Mouse (Mus musculus) kidney, adult 18-20 months (tissue): ENCODE measurements around the gene Atad5.
A peak's percentile ranks its signal among the peaks of the same experiment; 100 is the strongest.
"Not testable (repeated sequence)": the region's sequence is repeated elsewhere in the genome, so short reads cannot be mapped to it uniquely, and the experiment has no call there.

ENCODE experiments used
- DNase-seq: peaks from one replicate; pipeline ENCODE4 v3.0.0; 2021

Atad5 gene

DNA sequence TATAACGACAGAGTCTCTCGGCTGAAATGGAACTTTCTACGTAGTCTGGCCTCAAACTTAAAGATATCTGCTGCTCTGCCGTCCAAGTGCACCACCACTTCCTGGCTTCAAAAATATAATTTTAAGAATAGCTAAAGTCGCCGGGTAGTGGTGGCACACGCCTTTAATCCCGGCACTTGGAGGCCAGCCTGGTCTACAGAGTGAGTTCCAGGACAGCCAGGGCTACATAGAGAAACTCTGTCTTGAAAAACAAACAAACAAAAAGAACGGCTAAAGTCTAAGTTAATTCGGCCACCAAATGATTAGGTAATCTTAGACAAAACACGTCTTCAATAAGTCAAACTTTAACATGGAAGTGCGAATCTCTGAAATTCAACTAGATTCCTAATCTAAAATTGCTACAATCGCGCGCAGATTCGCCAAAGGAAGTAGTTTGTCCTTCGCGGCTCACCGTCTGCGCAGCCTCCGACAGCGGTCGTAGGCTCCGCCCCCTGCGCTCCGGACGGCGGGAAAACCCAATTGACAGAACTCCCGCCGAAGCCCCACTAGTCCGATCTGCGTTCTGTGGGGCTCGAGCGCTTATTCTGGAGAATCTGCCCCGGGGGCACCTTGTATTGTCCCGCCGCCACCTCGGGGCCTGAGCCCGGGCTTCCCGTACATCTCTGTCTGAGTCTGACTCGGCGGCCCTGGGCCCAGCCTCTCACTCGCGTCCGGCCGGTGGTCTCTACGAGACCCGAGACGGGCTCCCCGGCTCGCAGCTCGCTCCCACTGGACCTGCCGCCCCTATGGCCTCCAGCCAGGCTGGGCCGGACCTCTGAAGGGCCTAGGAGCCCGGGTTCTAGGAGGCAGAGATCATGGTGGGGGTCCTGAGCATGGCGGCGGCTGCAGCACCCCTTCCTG, at the start of gene Atad5:
Atad5 (plus strand) TSS at position 484 of the 900 bp plus-strand sequence.
- peak; percentile 92 for DNase-seq

DNA sequence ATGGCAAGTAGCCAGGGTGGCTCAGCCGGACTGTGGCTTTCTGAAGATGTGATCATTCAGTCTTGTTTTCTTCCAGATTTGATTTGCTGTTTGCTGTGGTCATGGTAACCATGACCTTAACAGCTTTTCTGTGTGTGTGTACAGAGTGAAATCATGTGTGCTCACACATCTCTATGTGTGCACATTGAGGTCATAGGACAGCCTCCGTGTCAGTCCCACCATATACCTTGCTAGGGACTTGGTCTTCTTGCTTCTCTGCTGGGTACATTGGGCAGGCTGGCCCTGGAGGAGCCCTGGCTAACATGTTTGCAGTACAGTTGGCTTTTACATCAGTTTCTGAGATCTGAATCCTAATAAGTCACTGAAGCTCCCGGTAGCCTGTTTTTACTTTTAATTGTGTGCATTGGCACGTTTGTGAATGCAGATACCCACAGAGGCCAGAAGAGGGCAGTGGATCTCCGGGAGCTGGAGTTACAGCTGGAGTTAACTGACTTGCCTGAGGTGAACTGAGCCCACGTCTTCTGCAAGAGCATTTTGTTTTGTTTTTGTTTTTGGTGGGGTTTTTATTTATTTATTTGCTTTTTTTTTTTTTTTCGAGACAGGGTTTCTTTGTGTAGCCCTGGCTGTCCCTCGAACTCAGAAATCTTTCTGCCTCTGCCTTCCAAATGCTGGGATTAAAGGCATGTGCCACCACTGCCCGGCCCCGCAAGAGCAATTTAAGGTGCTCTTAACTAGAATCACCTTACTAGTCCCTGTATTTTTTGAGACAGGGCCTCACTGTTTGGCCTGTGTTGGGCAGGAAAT, 46.4 kb upstream of the Atad5 start:
- peak; percentile 51 for DNase-seq

DNA sequence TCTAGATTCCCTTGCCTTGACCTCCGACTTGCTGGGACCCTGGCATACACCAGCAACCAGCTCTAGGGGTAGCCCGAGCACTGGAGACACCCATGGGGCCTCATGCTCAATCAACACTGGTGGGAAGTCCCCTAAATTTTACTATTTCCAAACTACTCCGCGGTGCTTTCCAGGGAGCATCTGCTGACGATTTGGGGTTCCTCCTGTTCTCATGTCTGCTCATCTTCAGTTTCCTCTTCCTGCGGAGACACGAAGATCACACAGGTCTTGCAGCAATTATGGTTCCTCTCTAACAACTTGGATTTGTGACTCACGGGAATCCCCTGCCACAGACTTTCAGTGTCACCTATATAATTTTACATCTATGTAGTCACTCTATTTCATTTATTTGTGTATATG, 45.8 kb upstream of the Atad5 start:
- no peak for DNase-seq

DNA sequence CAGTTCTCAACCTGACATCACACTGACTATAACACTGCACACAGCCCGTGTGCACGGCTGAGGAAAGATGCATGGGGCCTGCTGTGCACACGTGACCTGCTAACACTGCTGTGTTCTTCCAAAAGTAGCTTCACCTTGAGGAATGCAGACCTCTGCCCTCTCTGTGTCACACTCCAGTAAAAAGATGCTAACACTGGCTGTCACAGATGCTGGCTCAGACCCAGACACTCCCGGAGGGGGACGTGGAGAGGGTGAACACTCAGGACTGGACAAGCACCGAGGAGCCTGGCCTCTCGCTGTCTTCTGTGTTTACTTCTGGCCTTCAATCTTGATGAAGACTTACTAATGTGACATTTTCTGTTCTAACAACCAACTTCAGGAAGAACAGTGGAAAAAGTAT, 42.3 kb upstream of the Atad5 start:
- peak; percentile 14 for DNase-seq

DNA sequence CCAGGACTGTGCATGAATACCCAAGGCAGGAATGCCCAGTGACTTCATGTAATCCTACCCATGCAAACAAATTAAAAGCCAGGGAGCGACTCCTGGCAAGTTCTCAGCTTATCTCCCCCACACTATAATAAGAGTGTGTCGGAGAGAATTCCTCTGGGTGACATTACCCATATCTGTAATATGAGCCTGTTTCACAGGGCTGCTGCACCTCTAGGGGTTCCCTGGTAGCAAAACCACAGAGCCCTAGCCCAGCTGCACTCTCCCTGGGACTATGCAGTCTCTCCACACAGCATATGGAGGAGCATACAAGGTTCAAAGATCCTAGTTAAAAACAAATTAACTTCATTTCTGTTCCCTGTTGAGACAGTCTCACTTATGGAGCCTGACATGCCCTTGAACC, 39.1 kb upstream of the Atad5 start:
- no peak for DNase-seq

DNA sequence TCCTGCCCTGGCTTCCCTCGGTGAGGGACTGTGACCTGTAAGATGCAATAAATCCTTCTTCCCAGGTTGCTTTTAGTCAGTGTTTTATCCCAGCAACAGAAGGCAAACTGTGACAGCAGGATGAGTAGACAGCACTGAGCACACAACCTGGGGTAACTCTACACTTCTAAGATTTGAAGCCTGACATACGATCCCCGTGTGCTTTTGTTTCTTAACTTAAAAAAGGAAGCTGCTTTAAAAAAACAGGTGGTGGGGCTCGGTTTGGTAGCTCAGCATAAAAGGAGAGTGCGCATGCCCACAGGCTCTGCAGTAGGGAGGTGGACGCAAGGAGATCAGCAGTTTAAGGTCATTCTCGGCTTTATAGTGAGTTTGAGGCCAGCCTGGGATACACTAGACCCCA, 36.7 kb upstream of the Atad5 start:
- DNase-seq: no peak

DNA sequence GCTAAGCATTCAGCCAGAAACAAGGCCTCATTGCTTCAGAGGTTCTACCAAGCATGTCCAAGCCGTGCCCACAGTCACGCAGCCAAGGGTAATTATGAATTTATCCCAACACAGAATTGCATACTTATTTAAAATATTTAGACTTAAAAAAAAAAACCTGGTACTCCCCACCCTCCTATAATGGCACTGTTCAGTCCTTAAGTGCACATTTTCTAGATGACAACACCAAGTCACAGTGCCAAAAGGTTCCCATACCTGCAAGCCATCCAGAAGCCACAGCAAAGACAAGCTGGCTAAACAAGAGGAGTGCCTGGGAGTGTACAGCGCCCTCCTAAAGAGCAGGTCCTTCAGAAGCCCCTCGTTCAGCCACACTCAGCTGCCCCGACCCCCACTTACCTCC, 36.0 kb upstream of the Atad5 start:
- DNase-seq: no peak

DNA sequence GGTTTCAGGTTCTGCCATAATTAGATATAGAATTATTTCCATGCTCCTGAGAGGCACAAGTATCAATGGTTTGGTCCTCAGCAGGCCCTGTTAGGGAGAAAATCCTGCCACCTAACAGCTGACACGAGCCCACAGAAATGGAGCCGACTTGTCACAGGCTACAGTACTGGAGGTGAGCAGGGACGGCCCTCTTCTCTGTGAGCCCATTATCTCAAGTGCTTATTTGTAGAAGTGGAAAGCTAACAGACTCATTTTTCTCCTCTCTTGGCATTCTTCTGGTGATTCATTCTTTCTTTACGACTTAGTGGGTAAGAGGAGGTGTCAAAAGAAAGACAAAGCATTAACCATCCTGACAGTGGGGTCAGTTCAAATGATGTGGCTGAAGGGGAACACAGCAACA, 34.5 kb upstream of the Atad5 start:
- DNase-seq: no peak

DNA sequence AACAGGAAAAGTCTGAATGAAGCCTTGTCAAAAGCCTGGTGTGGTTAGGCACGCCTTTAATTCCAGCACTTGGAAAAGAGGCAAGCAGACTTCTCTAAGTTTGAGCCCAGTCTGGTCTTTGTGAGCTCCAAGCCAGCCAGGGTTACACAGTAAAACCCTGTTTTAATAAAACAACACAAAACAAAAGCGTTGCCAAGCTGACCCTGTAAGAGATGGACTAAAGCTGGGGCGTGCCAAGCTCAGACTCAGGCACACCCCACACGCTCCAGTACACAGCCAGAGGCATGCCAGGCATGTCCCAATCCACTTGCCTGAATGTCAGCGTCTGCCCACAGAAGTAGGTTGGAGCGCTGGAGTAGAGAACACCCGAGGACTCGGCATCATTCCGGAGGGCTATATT, 33.1 kb upstream of the Atad5 start:
- DNase-seq: peak; percentile 38

DNA sequence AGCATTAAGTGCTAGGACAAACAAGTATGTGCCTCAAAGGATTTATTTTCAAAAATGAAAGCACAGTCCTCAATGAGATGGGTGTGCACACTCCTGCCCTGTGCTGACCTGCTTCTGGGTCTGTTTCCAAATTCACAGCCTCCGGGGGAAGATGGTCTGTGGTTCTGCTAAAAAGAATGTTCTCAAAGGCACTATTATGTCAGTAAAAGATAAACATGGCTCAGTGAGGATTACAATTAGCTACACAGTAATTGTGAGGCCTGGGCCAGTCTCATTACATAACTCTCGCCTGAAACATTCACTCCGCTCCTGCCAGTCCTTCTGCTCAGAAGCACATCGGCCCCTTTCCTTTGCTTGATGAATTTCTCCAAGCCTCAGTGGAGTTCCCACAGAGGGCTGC, 27.0 kb upstream of the Atad5 start:
- peak; percentile 10 for DNase-seq

DNA sequence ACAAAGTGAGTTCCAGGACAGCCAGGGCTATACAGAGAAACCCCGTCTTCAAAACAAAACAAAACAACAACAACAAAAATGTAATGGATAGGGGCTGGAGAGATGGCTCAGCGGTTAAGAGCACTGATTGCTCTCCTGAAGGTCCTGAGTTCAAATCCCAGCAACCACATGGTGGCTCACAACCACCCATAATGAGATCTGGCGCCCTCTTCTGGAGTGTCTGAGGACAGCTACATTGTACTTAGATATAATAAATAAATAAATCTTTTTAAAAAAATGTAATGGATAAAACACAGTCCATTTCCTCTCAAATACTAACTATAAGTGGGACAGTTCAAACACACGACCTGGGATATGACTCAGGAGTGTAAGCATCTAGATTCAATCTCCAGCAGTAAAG, 22.8 kb upstream of the Atad5 start:
- DNase-seq: not testable (repeated sequence)

DNA sequence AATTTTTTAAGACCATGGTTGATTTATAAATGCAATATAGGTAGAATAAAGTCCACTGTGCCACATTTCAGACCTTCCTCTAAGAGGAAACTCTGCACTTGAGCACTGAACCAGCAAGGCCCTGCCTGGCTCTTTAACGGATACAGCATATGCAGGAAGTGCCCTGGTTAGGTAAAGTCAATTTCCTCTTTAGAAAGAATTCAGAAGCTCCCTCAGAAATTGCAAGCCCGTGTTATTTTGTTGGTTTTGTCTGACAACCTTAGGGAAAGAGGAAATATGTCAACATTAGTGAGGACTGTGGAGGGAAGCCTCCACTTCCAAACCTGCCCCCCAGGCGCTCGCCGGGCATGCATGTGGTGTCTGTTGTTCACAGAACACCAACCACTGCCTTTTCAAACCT, 21.6 kb upstream of the Atad5 start:
- no peak for DNase-seq

DNA sequence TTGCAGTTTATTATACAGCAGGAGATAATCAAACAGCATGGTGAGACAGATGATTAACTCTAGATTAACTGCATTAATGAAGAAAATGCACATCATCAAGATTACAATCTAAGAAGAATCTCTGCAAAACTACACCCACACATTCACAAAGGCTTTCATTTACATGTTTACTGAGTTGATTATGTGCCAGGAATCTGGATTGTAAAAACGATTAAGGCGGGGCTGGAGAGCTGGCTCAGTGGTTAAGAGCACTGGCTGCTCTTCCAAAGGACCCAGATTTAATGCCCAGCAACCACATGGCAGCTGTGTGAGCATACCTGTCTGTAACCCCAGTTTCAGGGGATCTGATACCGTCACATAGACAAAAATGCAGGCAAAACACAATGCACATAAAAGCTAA, 19.4 kb upstream of the Atad5 start:
- DNase-seq: no peak

DNA sequence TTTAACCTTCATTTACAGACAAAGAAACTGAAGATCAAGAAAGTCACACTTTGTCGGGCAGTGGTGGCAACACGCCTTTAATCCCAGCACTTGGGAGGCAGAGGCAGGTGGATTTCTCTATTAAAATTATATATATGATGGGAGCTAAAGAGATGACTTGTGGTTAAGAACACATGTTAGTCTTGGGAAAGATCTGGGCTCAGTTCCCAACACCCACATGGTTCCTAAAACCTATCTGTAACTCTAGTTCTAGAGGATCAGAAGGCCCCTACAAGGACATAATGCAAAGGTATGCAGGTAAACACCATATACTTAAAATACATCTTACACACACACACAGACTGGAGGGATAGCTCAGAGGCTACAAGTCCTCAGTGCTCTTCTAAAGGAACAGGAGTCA, 18.2 kb upstream of the Atad5 start:
- DNase-seq: no peak

DNA sequence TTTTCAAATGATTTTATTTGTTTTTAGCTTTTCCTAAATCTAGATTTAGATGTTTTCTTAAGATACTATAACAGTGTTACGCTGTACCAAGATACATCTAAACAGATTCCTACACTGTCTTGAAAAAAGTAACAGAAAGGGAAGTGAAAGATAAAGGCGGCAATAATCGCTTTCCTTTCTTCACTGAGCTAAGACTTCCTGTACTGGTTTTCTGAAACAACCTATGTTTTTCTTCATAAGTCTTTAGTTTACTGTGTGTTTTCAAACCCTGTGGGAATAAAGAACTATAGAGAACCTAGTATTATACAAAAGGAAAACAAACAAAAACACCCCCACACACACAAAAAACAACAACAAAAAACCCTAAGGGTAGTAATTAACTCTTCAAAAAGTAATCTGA, 16.8 kb upstream of the Atad5 start:
- DNase-seq: no peak

DNA sequence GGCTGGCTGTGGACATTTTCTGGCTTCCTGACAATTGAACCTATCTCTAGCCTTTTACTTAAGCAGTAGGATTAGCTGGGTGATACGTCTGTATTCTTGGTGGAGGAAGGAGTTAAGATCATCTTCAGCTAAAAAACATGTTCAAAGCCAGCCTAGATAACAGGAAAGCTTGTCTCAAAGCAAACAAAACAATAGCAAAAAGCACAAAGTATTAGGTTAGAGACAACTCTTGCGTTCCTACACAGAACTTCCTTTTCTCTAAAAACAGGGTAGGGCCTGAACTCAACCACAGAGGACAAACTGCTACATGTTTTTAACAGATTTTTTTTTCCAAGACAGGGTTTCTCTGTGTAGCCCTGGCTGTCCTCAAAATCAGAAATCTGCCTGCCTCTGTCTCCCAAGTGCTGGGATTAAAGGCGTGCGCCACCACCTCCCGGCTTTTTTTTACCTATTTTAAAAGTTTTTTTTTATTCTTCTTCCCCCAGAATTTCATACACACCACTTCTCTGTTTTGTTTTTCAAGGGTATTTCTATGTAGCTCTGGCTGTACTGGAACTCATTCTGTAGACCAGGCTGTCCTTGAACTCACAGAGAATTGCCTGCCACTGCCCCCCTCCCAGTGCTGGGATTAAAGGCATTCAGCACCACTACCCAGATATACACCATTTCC, 13.5 kb upstream of the Atad5 start:
- no peak for DNase-seq

DNA sequence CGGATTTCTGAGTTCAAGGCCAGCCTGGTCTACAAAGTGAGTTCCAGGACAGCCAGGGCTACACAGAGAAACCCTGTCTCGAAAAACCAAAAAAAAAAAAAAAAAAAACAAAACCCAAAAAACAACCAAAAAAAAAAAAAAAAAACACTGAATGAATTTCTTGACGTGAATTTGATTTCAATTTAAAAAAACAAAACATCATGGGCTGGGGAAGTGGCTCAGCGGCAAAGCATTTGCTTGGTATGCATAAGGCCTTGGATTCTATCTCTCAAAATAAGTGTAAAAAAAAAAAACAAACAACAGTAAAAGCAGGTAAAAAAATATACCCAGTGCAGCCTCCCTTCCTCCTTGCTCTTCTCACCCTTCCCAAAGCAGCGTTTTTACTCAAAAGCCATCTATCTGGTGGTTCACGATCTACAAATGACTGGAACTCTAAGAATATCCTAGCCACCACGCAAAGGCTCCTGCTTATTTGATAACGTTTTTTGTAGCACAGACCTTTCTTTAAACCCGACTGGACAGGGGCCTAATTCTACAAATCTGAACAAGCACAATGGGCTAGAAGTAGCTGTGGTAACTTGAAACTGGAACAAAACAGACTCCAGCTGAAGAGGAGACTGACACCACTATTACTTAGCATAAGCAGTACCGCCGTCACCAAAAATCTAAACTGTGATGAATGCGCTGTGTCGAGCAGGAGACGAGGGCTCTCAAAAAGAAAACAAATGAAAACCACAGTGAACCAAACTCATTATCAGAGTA, 11.2 kb upstream of the Atad5 start:
- no peak for DNase-seq

DNA sequence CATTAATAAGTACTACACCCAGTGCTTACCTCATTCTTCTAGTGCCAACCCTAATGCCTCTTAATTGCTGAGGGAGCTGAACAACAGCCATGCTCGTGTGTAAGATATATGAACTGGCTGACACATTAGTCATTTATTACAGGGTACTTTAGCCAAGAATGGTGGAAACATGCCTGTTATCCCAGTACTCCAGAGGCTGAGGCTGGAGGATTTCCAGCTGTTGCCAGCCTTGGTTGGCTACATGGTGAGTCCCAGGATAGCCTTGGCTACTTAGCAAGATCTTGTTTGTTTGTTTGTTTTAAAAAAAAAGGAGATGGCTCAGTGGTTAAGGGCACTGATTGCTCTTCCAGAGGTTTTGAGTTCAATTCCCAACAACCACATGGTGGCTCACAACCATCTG, 10.4 kb upstream of the Atad5 start:
- DNase-seq: no peak

DNA sequence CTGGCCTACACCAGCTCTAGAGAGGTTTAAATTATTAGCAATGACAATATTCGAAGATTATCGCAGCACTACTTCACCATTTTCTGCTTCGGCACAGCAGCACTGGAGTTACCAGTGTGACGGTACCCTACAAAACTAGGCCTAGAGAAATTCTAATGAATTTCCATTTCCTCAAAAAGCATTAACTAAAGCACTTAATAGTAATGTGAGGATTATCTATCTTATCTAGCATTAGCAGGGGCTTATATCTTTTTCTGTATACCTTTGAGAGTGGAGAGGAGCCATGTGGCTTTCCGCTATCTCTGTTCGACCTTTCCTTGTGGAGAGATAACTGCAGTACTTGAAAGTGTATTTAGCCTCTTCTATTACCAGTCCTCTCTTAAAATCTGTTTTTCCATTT, 9.4 kb upstream of the Atad5 start:
- no peak for DNase-seq

DNA sequence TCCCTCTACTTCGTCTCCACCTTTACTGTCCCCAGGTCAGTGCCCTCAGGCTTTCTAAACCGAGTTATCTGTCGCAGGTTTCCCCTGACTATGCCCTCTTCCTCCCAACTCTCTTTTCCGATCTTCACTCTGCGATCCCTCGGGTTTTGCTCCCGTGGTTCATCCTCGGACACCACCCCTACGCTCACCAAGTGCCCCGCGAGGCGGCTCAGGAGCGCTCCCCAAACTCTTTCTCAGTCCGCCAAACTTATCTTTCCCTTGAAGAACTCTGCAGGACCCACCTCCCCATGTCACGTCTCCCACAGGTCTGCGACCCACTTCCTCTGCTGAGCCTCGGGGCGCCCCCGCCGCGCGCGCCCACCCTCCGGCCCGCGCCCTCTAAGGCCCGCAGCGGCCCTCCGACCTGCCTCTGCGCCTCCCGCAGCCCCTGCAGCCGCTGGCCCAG, 8.8 kb upstream of the Atad5 start:
- no peak for DNase-seq

DNA sequence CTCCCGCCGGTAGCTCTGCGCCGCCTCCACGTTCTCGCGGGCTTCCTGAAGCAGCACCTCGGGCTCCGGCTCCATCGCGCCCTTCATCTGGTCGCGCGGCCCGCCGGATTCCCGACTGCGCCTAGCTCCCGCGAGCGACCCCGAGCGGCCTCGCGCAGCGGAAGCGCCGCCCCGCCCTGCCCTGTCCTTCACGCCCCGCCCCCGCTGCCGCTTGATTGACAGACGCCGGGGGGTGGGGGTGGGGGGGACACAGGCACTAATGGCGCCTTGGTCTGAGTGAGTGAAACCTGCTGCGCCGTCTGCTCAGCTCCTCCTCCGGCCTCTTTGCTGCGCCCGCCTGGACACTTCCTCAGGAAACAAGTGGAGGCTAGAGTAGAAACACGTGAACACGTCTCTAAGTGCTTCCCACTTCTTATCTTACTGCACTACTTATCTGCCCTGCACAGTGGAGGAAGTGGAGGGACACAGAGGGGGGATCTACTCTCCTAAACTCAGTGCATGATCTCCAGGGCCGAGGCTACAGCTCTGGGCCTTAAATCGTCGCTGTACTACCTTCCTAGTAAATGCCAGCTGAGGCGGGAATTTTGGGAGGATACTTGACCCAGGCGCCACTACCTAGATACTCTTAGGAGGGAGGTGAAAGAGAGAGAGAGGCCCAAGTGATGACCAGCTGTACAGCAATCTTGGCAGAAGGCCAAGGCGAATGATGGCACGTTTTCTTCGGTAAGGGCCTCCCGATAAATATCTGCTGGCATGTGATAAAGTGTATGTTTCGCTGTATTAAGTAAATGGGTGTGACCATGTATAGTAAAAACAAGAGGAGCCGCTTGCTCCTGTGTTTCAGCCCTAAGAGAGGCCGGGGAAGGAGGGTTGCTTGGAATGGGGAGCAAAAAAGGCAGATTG, 8.1 kb upstream of the Atad5 start, which contains the start of gene Crlf3:
Crlf3 (minus strand) TSS at position 166 of the 903 bp plus-strand sequence.
- DNase-seq: peak; percentile 95
